Mouse (Mus musculus) frontal cortex, postnatal 25 days (tissue): ENCODE results near the gene Akt1s1.

Experiments
- DNase-seq, 2 experiments: peaks; one replicate each; pipeline ENCODE4 v3.0.0; 2022; ENCODE audit warnings: low spot score in 2 of 2

The Akt1s1 gene

GRCm38 (mm10) chr7:44848561-44849415 lies at the start of gene Akt1s1, which contains the start of gene Tbc1d17:
Gene Akt1s1, plus strand, starts transcription at chr7:44848991.
Gene Tbc1d17, minus strand, starts transcription at chr7:44849079.
- peak; percentile 99 for DNase-seq

- DNase-seq, result no peak
Measured at GRCm38 (mm10) chr7:44808927-44809326, 39.9 kb upstream of the Akt1s1 start.

- no peak for DNase-seq
Measured at GRCm38 (mm10) chr7:44809466-44809865, 39.3 kb upstream of the Akt1s1 start.

GRCm38 (mm10) chr7:44810365-44810764 lies 38.4 kb upstream of the Akt1s1 start:
- DNase-seq, result no peak

- DNase-seq, result no peak
Measured at GRCm38 (mm10) chr7:44810819-44811557, 37.8 kb upstream of the Akt1s1 start.

GRCm38 (mm10) chr7:44812651-44813325 lies 36.0 kb upstream of the Akt1s1 start:
- DNase-seq, result peak in 1 of 2 experiments; percentile 2

- DNase-seq, result peak in 1 of 2 experiments; percentile 1
Measured at GRCm38 (mm10) chr7:44813985-44814384, 34.8 kb upstream of the Akt1s1 start.

- DNase-seq, result peak in 1 of 2 experiments; percentile 3
Measured at GRCm38 (mm10) chr7:44814423-44814822, 34.4 kb upstream of the Akt1s1 start.

GRCm38 (mm10) chr7:44814952-44815553 lies 33.7 kb upstream of the Akt1s1 start:
- DNase-seq, result peak in 1 of 2 experiments; percentile 7

GRCm38 (mm10) chr7:44815721-44816469 lies 32.9 kb upstream of the Akt1s1 start, which contains the start of the genes Nup62 and Il4i1:
Gene Nup62, plus strand, starts transcription at chr7:44816088.
Gene Il4i1, plus strand, starts transcription at chr7:44816387.
- peak; percentile 97 to 98 for DNase-seq

- DNase-seq, result no peak
Measured at GRCm38 (mm10) chr7:44816470-44817021, 32.2 kb upstream of the Akt1s1 start, which contains the start of gene Atf5. Gene Atf5, minus strand, starts transcription at chr7:44816658.

- no peak for DNase-seq
Measured at GRCm38 (mm10) chr7:44817441-44817840, 31.4 kb upstream of the Akt1s1 start.

- no peak for DNase-seq
Measured at GRCm38 (mm10) chr7:44818164-44818563, 30.6 kb upstream of the Akt1s1 start.

GRCm38 (mm10) chr7:44818751-44819235 lies 30.0 kb upstream of the Akt1s1 start:
- peak; percentile 4 to 31 for DNase-seq

GRCm38 (mm10) chr7:44819391-44819790 lies 29.4 kb upstream of the Akt1s1 start:
- no peak for DNase-seq

- no peak for DNase-seq
Measured at GRCm38 (mm10) chr7:44819863-44820262, 28.9 kb upstream of the Akt1s1 start.

GRCm38 (mm10) chr7:44820525-44820924 lies 28.3 kb upstream of the Akt1s1 start:
- DNase-seq, result no peak

- peak; percentile 0 to 1 for DNase-seq
Measured at GRCm38 (mm10) chr7:44821666-44822448, 26.9 kb upstream of the Akt1s1 start.

- DNase-seq, result no peak
Measured at GRCm38 (mm10) chr7:44823409-44823808, 25.4 kb upstream of the Akt1s1 start.
